Mouse (Mus musculus) thymus, adult 2 months (tissue): ENCODE data around the gene Rfx8.

Source experiments
- CTCF ChIP-seq: fragments of 200-500 bp; IDR thresholded peaks from 2 replicates; pipeline ENCODE4 v1.5.1; 2012; ENCODE audit warnings: mild to moderate bottlenecking, control low read depth, low read length, moderate library complexity, borderline replicate concordance; ENCODE audit not compliant: control insufficient read depth, poor library complexity, insufficient read depth; ENCODE audit errors: extremely low read depth
- POLR2A ChIP-seq: fragments of 200-500 bp; IDR thresholded peaks from 2 replicates; pipeline ENCODE4 v1.6.1; 2012; ENCODE audit warnings: mild to moderate bottlenecking, low read length, control low read depth, moderate library complexity; ENCODE audit not compliant: control insufficient read depth, poor library complexity, insufficient read depth; ENCODE audit errors: extremely low read depth

DNA sequence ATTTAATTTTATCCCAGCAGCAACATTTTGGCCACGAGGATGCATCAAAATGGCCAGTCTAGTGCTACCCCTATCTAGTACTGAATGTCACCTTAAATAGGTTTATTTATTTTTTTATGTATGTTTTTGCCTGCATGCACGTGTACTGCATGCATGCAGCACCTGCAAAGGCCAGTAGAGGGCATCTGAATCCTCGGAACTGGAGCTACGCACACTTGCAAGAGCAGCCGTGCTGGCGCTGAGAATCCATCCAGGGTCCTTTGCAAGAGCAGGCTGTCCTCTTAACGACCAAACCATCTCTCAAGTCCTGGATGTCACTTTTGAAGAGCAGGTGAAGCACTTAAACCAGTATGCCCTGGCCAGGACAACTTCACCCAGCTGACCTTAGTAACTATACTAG is 79.1 kb downstream of the Rfx8 start:
- TF ChIP-seq POLR2A (no peak), CTCF (no peak)
